Mouse (Mus musculus) stomach, postnatal 0 days (tissue): ENCODE measurements around the gene Etfa. TPM values are rescaled to one million over a fixed set of nuclear protein-coding genes. Genes with fewer than 3 reads are reported as not detected.

Experiments
- ATAC-seq: fragments of 200-750 bp; cut with Nextera tagmentation; 2 replicates; pipeline ENCODE4 v1.8.0; 2017; ENCODE audit not compliant: low FRiP score, low TSS enrichment
- DNase-seq: peaks from one replicate; pipeline ENCODE4 v3.0.0-alpha.2; 2016; ENCODE audit warnings: low spot score
- H3K27ac ChIP-seq: fragments of 300-500 bp; sonication (generic); replicated peaks from 2 replicates; pipeline ENCODE4 v1.5.1; 2014; ENCODE audit warnings: mild to moderate bottlenecking, control low read depth
- H3K27me3 ChIP-seq: fragments of 300-500 bp; sonication (generic); 2 replicates; pipeline ENCODE4 v1.6.1; 2014; ENCODE audit warnings: low read length; ENCODE audit not compliant: control insufficient read depth, insufficient read depth
- H3K36me3 ChIP-seq: fragments of 300-500 bp; sonication (generic); 2 replicates; pipeline ENCODE4 v1.6.1; 2014; ENCODE audit warnings: low read length, mixed read lengths; ENCODE audit not compliant: control insufficient read depth, insufficient read depth
- H3K4me1 ChIP-seq: fragments of 300-500 bp; sonication (generic); replicated peaks from 2 replicates; pipeline ENCODE4 v1.6.1; 2014; ENCODE audit warnings: antibody characterized with exemption; ENCODE audit not compliant: control insufficient read depth, insufficient read depth
- H3K4me2 ChIP-seq: fragments of 300-500 bp; sonication (generic); replicated peaks from 2 replicates; pipeline ENCODE4 v1.6.1; 2014; ENCODE audit warnings: low read depth, mild to moderate bottlenecking, control low read depth, moderate library complexity
- H3K4me3 ChIP-seq: fragments of 300-500 bp; sonication (generic); 2 replicates; pipeline ENCODE4 v1.5.1; 2014; ENCODE audit warnings: low read depth, low read length, control low read depth
- H3K9ac ChIP-seq: fragments of 300-500 bp; sonication (generic); 2 replicates; pipeline ENCODE4 v1.6.1; 2014; ENCODE audit warnings: mild to moderate bottlenecking, low read length, control low read depth, mixed read lengths
- H3K9me3 ChIP-seq: fragments of 300-500 bp; sonication (generic); 2 replicates; pipeline ENCODE4 v1.6.1; 2016; ENCODE audit warnings: low read length; ENCODE audit not compliant: control insufficient read depth
- CTCF ChIP-seq: IDR thresholded peaks from 2 replicates; pipeline ENCODE4 v1.5.1; 2016; ENCODE audit warnings: antibody characterized with exemption, low read depth, mild to moderate bottlenecking, moderate library complexity
- EP300 ChIP-seq: optimal IDR thresholded peaks from 2 replicates; pipeline ENCODE3; 2016; ENCODE audit warnings: antibody characterized with exemption
- WGBS: fragments of 180-500 bp; shearing (Covaris S2); extraction: QIAGEN DNeasy Blood & Tissue Kit; methylation state at CpG from one replicate; pipeline ENCODE4 v1.1.7; 2014; 5-methylcytosine and 5-hydroxymethylcytosine counted together
- polyA plus RNA-seq: library from polyadenylated mRNA; unstranded; fragments of >200 nt; fragmentation: Nextera tagmentation; extraction: Ambion mirVana; gene quantifications from 2 replicates; pipeline ENCODE4 v1.2.1, GENCODE M21; 2015

The Etfa gene
- 326 and 337 TPM in 2 replicates for polyA plus RNA-seq

DNA sequence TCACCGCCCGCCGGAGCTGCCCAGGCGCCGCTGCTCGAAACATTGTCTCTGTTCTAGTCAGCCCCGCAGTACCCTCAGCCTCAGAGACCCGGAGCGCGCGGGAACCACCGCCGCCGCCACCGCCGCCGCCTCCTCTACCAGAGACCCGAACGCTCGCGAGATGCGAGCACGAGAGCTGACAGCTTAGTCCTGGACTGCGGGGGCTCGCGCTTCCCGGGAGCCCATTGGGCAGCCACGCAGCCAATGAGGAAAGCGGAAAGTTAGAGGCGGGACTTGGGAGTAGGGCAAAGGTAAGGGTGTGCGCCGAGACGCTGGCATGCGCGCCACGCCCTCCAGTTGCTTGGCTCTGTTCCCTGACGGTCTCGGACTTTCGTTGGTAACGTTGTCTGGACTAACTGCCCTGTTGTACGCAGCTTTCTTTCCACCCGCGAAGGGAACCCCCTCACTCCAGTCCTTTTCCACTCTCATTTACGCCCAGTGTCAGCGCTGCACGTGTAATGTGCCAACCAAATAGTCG is at the start of gene Etfa:
Etfa (minus strand) TSS at position 217 of the 517 bp plus-strand sequence.
- peak within 1 kb of the TSS; percentile 88 for H3K4me3 ChIP-seq
- no peaks in the 10 kb centered on the region for H3K36me3 ChIP-seq
- WGBS: 1% methylated on average over 46 of the region's 47 CpGs
- H3K9me3 ChIP-seq: no peaks in the 10 kb centered on the region
- peak within 1 kb of the TSS; percentile 96 for H3K9ac ChIP-seq
- H3K4me2 ChIP-seq: peak within 1 kb of the TSS; percentile 77
- peaks cover 3% of the 10 kb centered on the region for H3K4me1 ChIP-seq
- DNase-seq (peak; percentile 97), ATAC-seq (peak; percentile 99)
- no peaks in the 10 kb centered on the region for H3K27me3 ChIP-seq
- TF ChIP-seq EP300 (peak; percentile 93), CTCF (no peak)
- peak within 1 kb of the TSS; percentile 97 for H3K27ac ChIP-seq

DNA sequence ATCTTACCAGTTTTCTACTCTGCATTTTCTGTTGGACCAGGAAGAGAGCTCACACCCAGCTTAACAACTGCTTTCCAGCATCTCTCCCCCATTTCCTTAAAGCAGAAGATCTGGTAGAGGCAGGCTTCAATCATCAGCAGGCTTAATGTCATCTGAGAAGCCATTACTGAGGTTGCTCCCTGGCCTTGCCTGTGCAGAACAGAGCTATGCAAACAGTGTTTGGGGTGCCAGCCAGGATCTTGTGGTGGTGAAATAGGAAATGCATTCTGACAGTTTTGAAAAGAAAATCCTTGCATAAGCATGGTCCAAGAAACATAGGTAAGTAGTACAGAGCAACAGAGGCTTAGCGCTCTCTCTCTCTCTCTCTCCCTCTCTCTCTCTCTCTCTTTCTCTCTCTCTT is 48.9 kb upstream of the Etfa start:
- ATAC-seq (no peak), DNase-seq (no peak)
- Histone ChIP-seq H3K4me3 (no peak overlapping the region), H3K4me2 (no peak overlapping the region), H3K9me3 (no peaks in the 10 kb centered on the region), H3K36me3 (no peaks in the 10 kb centered on the region), H3K27ac (no peak overlapping the region), H3K4me1 (no peaks in the 10 kb centered on the region), H3K9ac (no peak overlapping the region), H3K27me3 (no peaks in the 10 kb centered on the region)
- no peak for TF ChIP-seq CTCF
- TF ChIP-seq EP300: no peak
- 67% methylated on average over 1 of the region's 1 CpGs for WGBS

DNA sequence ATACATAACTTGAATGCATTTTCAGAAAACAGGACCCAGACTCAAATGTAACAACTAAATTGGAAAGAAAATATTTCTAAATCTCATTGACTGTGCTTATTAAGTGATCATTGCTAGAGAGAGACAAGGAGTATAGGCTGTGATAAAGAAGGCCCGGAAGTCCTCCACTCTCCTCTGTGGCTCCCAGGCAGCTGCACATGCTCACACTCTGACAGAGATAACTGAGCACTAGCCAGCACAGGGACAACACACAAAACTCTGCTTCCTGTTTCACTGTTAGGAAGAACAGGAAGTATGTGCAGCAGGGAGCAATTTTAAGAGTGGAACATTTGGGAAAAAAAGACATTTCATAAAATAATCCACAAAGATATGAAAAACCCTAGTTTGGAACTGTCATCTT is 42.9 kb upstream of the Etfa start:
- no peaks in the 10 kb centered on the region for H3K9me3 ChIP-seq
- DNase-seq: no peak
- 44% methylated on average over 1 of the region's 1 CpGs for WGBS
- ATAC-seq: no peak
- H3K27ac ChIP-seq: no peak overlapping the region
- no peak overlapping the region for H3K4me3 ChIP-seq
- H3K9ac ChIP-seq: no peak overlapping the region
- H3K4me1 ChIP-seq: no peaks in the 10 kb centered on the region
- H3K27me3 ChIP-seq: no peaks in the 10 kb centered on the region
- H3K36me3 ChIP-seq: no peaks in the 10 kb centered on the region
- TF ChIP-seq EP300 (no peak), CTCF (no peak)
- no peak overlapping the region for H3K4me2 ChIP-seq

DNA sequence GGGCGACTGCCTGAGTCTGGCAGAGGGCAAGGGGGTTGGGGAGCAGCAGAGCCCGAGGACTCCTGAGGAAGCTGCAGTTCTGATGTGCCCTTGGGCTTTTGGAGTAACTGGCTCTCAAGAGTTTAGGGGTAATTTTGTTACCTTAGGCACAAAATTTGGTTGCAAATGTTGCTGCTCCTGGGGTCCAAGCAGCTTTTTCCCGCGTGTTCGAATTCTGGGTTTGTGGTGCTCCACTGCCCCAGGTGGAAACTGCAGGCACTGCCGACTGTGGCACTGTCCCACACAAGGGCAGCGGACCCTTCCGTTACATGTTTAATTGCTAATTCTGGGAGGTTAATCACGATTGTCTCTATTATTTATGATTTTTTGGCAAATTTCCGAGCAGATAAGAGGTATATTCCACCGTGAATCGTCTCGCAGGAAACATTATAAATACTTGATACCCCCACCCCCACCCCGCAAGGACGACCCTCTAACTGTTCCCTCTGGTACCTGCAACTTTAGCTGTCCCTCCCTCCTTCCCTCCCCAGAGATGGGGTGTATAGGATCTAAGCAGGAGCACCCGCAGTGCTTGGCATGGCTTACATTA is 37.4 kb upstream of the Etfa start:
- H3K36me3 ChIP-seq: no peaks in the 10 kb centered on the region
- no peaks in the 10 kb centered on the region; the same call in 1 of the 2 replicates for H3K27me3 ChIP-seq
- no peak for DNase-seq
- 28% methylated on average over 16 of the region's 16 CpGs for WGBS
- no peak overlapping the region for H3K4me3 ChIP-seq
- no peaks in the 10 kb centered on the region for H3K9me3 ChIP-seq
- peak overlapping the region; percentile 42; the same call in 1 of the 2 replicates for H3K4me2 ChIP-seq
- no peak for TF ChIP-seq EP300
- peak; percentile 65 for TF ChIP-seq CTCF
- peaks cover 3% of the 10 kb centered on the region; the same call in 1 of the 2 replicates for H3K4me1 ChIP-seq
- no peak for ATAC-seq
- H3K9ac ChIP-seq: no peak overlapping the region
- no peak overlapping the region for H3K27ac ChIP-seq

DNA sequence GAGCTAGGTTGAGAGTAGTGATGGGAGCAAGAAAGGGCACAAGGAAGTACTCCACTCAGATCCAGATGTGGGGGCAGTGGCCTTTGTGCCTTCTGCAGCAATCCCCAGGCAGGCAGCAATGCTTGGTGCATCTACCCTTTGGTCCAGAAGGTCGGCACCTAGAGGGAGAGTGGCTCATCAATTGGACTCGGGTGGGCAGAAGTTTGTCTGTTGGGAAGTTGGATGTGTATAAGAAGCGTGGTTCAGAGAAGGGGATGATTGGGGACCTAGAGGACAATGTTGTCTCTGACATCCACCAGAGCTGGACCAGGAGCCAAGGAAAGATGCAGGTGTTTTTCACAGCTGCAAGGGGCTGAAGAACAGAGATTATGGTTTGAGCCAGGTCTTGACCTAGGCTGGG is 36.8 kb upstream of the Etfa start:
- H3K4me2 ChIP-seq: peak overlapping the region; percentile 42; the same call in 1 of the 2 replicates
- DNase-seq: no peak
- TF ChIP-seq CTCF (no peak), EP300 (no peak)
- H3K4me1 ChIP-seq: peaks cover 3% of the 10 kb centered on the region; the same call in 1 of the 2 replicates
- no peak overlapping the region for H3K27ac ChIP-seq
- no peaks in the 10 kb centered on the region; the same call in 1 of the 2 replicates for H3K27me3 ChIP-seq
- no peak overlapping the region for H3K4me3 ChIP-seq
- no peaks in the 10 kb centered on the region for H3K9me3 ChIP-seq
- no peak for ATAC-seq
- H3K36me3 ChIP-seq: no peaks in the 10 kb centered on the region
- 56% methylated on average over 3 of the region's 3 CpGs for WGBS
- no peak overlapping the region for H3K9ac ChIP-seq
